Mouse (Mus musculus) neural tube, embryonic 14.5 days (tissue): ENCODE results near the gene Slc33a1. TPM values are rescaled to one million over a fixed set of nuclear protein-coding genes. Genes with fewer than 3 reads are reported as not detected.

Experiments
- ATAC-seq: fragments of 200-750 bp; cut with Nextera tagmentation; 2 replicates; pipeline ENCODE4 v1.8.0; 2017; ENCODE audit warnings: low read depth, mild to moderate bottlenecking, moderate TSS enrichment, moderate library complexity
- H3K27ac ChIP-seq: fragments of 300-500 bp; sonication (generic); 2 replicates; pipeline ENCODE4 v1.5.1; 2014; ENCODE audit warnings: low read depth, mild to moderate bottlenecking, control low read depth, low read length, moderate library complexity, mixed read lengths
- H3K27me3 ChIP-seq: fragments of 300-500 bp; sonication (generic); 2 replicates; pipeline ENCODE4 v1.6.1; 2014; ENCODE audit warnings: low read length; ENCODE audit not compliant: control insufficient read depth, insufficient read depth
- H3K36me3 ChIP-seq: fragments of 300-500 bp; sonication (generic); 2 replicates; pipeline ENCODE4 v1.6.1; 2014; ENCODE audit warnings: low read length, mixed read lengths; ENCODE audit not compliant: control insufficient read depth, insufficient read depth
- H3K4me1 ChIP-seq: fragments of 300-500 bp; sonication (generic); 2 replicates; pipeline ENCODE4 v1.6.1; 2014; ENCODE audit warnings: low read length; ENCODE audit not compliant: control insufficient read depth, insufficient read depth
- H3K4me2 ChIP-seq: fragments of 300-500 bp; sonication (generic); 2 replicates; pipeline ENCODE4 v1.6.1; 2014; ENCODE audit warnings: mild to moderate bottlenecking, low read depth, low read length, control low read depth
- H3K4me3 ChIP-seq: fragments of 300-500 bp; sonication (generic); 2 replicates; pipeline ENCODE4 v1.5.1; 2014; ENCODE audit warnings: low read depth, low read length, control low read depth, mixed read lengths
- H3K9ac ChIP-seq: fragments of 300-500 bp; sonication (generic); replicated peaks from 2 replicates; pipeline ENCODE4 v1.6.1; 2014; ENCODE audit warnings: low read depth, mild to moderate bottlenecking, control low read depth, low read length, mixed read lengths
- H3K9me3 ChIP-seq: fragments of 300-500 bp; sonication (generic); 2 replicates; pipeline ENCODE4 v1.6.1; 2016; ENCODE audit warnings: low read length; ENCODE audit not compliant: control insufficient read depth
- WGBS: fragments of 180-500 bp; shearing (Covaris S2); extraction: QIAGEN DNeasy Blood & Tissue Kit; methylation state at CpG from one replicate; pipeline ENCODE4 v1.1.7; 2014; 5-methylcytosine and 5-hydroxymethylcytosine counted together
- polyA plus RNA-seq: library from polyadenylated mRNA; unstranded; fragments of >200 nt; fragmentation: Nextera tagmentation; extraction: Ambion mirVana; gene quantifications from 2 replicates; pipeline ENCODE4 v1.2.1, GENCODE M21; 2014

Slc33a1 gene
- polyA plus RNA-seq, 1 experiment from 2014 or later = 19.8 TPM

GRCm38 (mm10) chr3:63900021-63900571 lies 64.5 kb downstream of the Slc33a1 start:
- peak overlapping the region; percentile 92 for H3K4me2 ChIP-seq
- H3K4me1 ChIP-seq = peaks cover 13% of the 10 kb centered on the region
- WGBS = under 1% methylated on average over 12 of the region's 12 CpGs
- no peaks in the 10 kb centered on the region for H3K36me3 ChIP-seq
- ATAC-seq = no peak
- no peak overlapping the region; the same call in 1 of the 2 replicates for H3K9ac ChIP-seq
- H3K27me3 ChIP-seq = no peaks in the 10 kb centered on the region; the same call in 1 of the 2 replicates
- no peaks in the 10 kb centered on the region for H3K9me3 ChIP-seq
- H3K4me3 ChIP-seq = peak overlapping the region; percentile 74
- no peak overlapping the region for H3K27ac ChIP-seq

- Histone ChIP-seq H3K9me3 (no peaks in the 10 kb centered on the region), H3K27me3 (no peaks in the 10 kb centered on the region; the same call in 1 of the 2 replicates), H3K9ac (peak within 1 kb of the TSS; percentile 74), H3K4me1 (peaks cover 13% of the 10 kb centered on the region), H3K4me3 (peak within 1 kb of the TSS; percentile 74), H3K36me3 (no peaks in the 10 kb centered on the region), H3K27ac (peak within 1 kb of the TSS; percentile 87), H3K4me2 (peak within 1 kb of the TSS; percentile 92)
- WGBS = under 1% methylated on average over 12 of the region's 12 CpGs
- ATAC-seq = peak; percentile 86
These were observed 65.3 kb downstream of the Slc33a1 start, which contains the start of gene Plch1 for GRCm38 (mm10) chr3:63899309-63899695. Gene Plch1 (minus strand): TSS chr3:63899472.

- H3K4me1 ChIP-seq = peaks cover 13% of the 10 kb centered on the region
- H3K36me3 ChIP-seq = no peaks in the 10 kb centered on the region
- peak; percentile 91 for ATAC-seq
- H3K27ac ChIP-seq = peak overlapping the region; percentile 87
- no peaks in the 10 kb centered on the region for H3K27me3 ChIP-seq
- H3K9me3 ChIP-seq = no peaks in the 10 kb centered on the region
- peak overlapping the region; percentile 92 for H3K4me2 ChIP-seq
- WGBS = 1% methylated on average over 41 of the region's 41 CpGs
- H3K9ac ChIP-seq = peak overlapping the region; percentile 74
- peak overlapping the region; percentile 74 for H3K4me3 ChIP-seq
These were observed 65.8 kb downstream of the Slc33a1 start for GRCm38 (mm10) chr3:63898581-63899308.

GRCm38 (mm10) chr3:63897177-63897576 lies 67.4 kb downstream of the Slc33a1 start:
- H3K36me3 ChIP-seq = no peaks in the 10 kb centered on the region

GRCm38 (mm10) chr3:63896303-63896702 lies 68.3 kb downstream of the Slc33a1 start:
- no peak overlapping the region for H3K27ac ChIP-seq
- WGBS = 42% methylated on average over 4 of the region's 4 CpGs
- no peaks in the 10 kb centered on the region for H3K27me3 ChIP-seq
- no peaks in the 10 kb centered on the region for H3K9me3 ChIP-seq
- peaks cover 13% of the 10 kb centered on the region for H3K4me1 ChIP-seq
- ATAC-seq = no peak
- no peaks in the 10 kb centered on the region for H3K36me3 ChIP-seq
- H3K4me2 ChIP-seq = no peak overlapping the region
- no peak overlapping the region for H3K4me3 ChIP-seq
- no peak overlapping the region for H3K9ac ChIP-seq

More at GRCm38 (mm10) chr3:63897177-63897576, 67.4 kb downstream of the Slc33a1 start:
- Histone ChIP-seq H3K27ac (no peak overlapping the region), H3K4me3 (peak overlapping the region; percentile 74), H3K9ac (no peak overlapping the region), H3K4me1 (peaks cover 13% of the 10 kb centered on the region), H3K9me3 (no peaks in the 10 kb centered on the region), H3K27me3 (no peaks in the 10 kb centered on the region), H3K4me2 (peak overlapping the region; percentile 92; the same call in 1 of the 2 replicates)
- ATAC-seq = no peak
- WGBS = 0% methylated on average over 1 of the region's 1 CpGs

GRCm38 (mm10) chr3:63895786-63896185 lies 68.8 kb downstream of the Slc33a1 start:
- Histone ChIP-seq H3K9me3 (no peaks in the 10 kb centered on the region), H3K36me3 (no peaks in the 10 kb centered on the region), H3K27me3 (no peaks in the 10 kb centered on the region), H3K4me1 (peaks cover 13% of the 10 kb centered on the region), H3K4me2 (no peak overlapping the region), H3K27ac (no peak overlapping the region), H3K4me3 (no peak overlapping the region), H3K9ac (no peak overlapping the region)
- no peak for ATAC-seq
- WGBS = 13% methylated on average over 2 of the region's 2 CpGs

GRCm38 (mm10) chr3:63893677-63894076 lies 70.9 kb downstream of the Slc33a1 start:
- Histone ChIP-seq H3K9me3 (no peaks in the 10 kb centered on the region), H3K4me1 (peaks cover 7% of the 10 kb centered on the region; the same call in 1 of the 2 replicates), H3K4me3 (no peak overlapping the region), H3K27me3 (no peaks in the 10 kb centered on the region), H3K4me2 (no peak overlapping the region), H3K36me3 (no peaks in the 10 kb centered on the region), H3K9ac (no peak overlapping the region), H3K27ac (no peak overlapping the region)
- no peak for ATAC-seq
- WGBS = 34% methylated on average over 7 of the region's 7 CpGs

GRCm38 (mm10) chr3:63892154-63892553 lies 72.4 kb downstream of the Slc33a1 start:
- Histone ChIP-seq H3K9me3 (no peaks in the 10 kb centered on the region), H3K36me3 (no peaks in the 10 kb centered on the region), H3K4me3 (no peak overlapping the region), H3K27me3 (no peaks in the 10 kb centered on the region), H3K4me1 (no peaks in the 10 kb centered on the region), H3K9ac (no peak overlapping the region), H3K27ac (no peak overlapping the region), H3K4me2 (no peak overlapping the region)
- 52% methylated on average over 3 of the region's 3 CpGs for WGBS
- no peak for ATAC-seq
